Mouse (Mus musculus) kidney, adult 2 months (tissue): ENCODE results near the gene Dgkg.

Experiments
- CTCF ChIP-seq: fragments of 200-500 bp; conservative IDR thresholded peaks from 2 replicates; pipeline ENCODE4 v1.5.1; 2011; ENCODE audit warnings: low read depth, mild to moderate bottlenecking, control low read depth, low read length, moderate library complexity, mixed read lengths; ENCODE audit not compliant: insufficient read depth, insufficient read length
- POLR2A ChIP-seq: fragments of 200-500 bp; IDR thresholded peaks from one replicate; pipeline ENCODE4 v1.6.1; 2011; ENCODE audit warnings: low read depth, low read length, control low read depth

GRCm38 (mm10) chr16:22687711-22688230, 30.8 kb upstream of the Dgkg start:
- TF ChIP-seq CTCF (no peak), POLR2A (no peak)
